Mouse (Mus musculus): Measurements from ENCODE around the gene E2f3.
A peak's percentile ranks its signal among the peaks of the same experiment; 100 is the strongest.

E2f3 gene

GRCm38 (mm10) chr13:29977358-29977757 lies 8.5 kb downstream of the E2f3 start:
- no peak for DNase-seq (ENCODE audit: low spot score)

- DNase-seq (ENCODE audit: low spot score) = no peak
Measured at GRCm38 (mm10) chr13:29974066-29974465, 11.8 kb downstream of the E2f3 start.

- DNase-seq (ENCODE audit: low spot score) = no peak
Measured at GRCm38 (mm10) chr13:29973610-29974009, 12.3 kb downstream of the E2f3 start.

- DNase-seq (ENCODE audit: low spot score) = no peak
Measured at GRCm38 (mm10) chr13:29970333-29970732, 15.5 kb downstream of the E2f3 start.

- DNase-seq (ENCODE audit: low spot score) = no peak
Measured at GRCm38 (mm10) chr13:29968636-29969035, 17.2 kb downstream of the E2f3 start.

GRCm38 (mm10) chr13:29967367-29967766 lies 18.5 kb downstream of the E2f3 start:
- DNase-seq (ENCODE audit: low spot score) = no peak

- DNase-seq (ENCODE audit: low spot score) = no peak
Measured at GRCm38 (mm10) chr13:29966966-29967365, 18.9 kb downstream of the E2f3 start.

GRCm38 (mm10) chr13:29964087-29964486 lies 21.8 kb downstream of the E2f3 start:
- DNase-seq (ENCODE audit: low spot score) = no peak

GRCm38 (mm10) chr13:29960416-29960815 lies 25.4 kb downstream of the E2f3 start:
- DNase-seq (ENCODE audit: low spot score) = no peak

- DNase-seq (ENCODE audit: low spot score) = no peak
Measured at GRCm38 (mm10) chr13:29957731-29958254, 28.1 kb downstream of the E2f3 start.

GRCm38 (mm10) chr13:29956821-29957421 lies 28.9 kb downstream of the E2f3 start:
- DNase-seq (ENCODE audit: low spot score) = no peak

- DNase-seq (ENCODE audit: low spot score) = no peak
Measured at GRCm38 (mm10) chr13:29955296-29955695, 30.6 kb downstream of the E2f3 start.

- DNase-seq (ENCODE audit: low spot score) = no peak
Measured at GRCm38 (mm10) chr13:29954741-29955140, 31.1 kb downstream of the E2f3 start.

GRCm38 (mm10) chr13:29953417-29954045 lies 32.3 kb downstream of the E2f3 start:
- no peak for DNase-seq (ENCODE audit: low spot score)

GRCm38 (mm10) chr13:29946045-29946444 lies 39.8 kb downstream of the E2f3 start:
- no peak for DNase-seq (ENCODE audit: low spot score)

GRCm38 (mm10) chr13:29944915-29945570 lies 40.8 kb downstream of the E2f3 start:
- peak; percentile 14 for DNase-seq (ENCODE audit: low spot score)

GRCm38 (mm10) chr13:29944493-29944892 lies 41.4 kb downstream of the E2f3 start:
- no peak for DNase-seq (ENCODE audit: low spot score)

GRCm38 (mm10) chr13:29943541-29944039 lies 42.3 kb downstream of the E2f3 start:
- no peak for DNase-seq (ENCODE audit: low spot score)

- no peak for DNase-seq (ENCODE audit: low spot score)
Measured at GRCm38 (mm10) chr13:29940071-29940470, 45.8 kb downstream of the E2f3 start.

- no peak for DNase-seq (ENCODE audit: low spot score)
Measured at GRCm38 (mm10) chr13:29939399-29939798, 46.5 kb downstream of the E2f3 start.

- DNase-seq (ENCODE audit: low spot score) = no peak
Measured at GRCm38 (mm10) chr13:29938776-29939175, 47.1 kb downstream of the E2f3 start.

- no peak for DNase-seq (ENCODE audit: low spot score)
Measured at GRCm38 (mm10) chr13:29926168-29926567, 59.7 kb downstream of the E2f3 start.

- no peak for DNase-seq (ENCODE audit: low spot score)
Measured at GRCm38 (mm10) chr13:29919841-29920240, 66.0 kb downstream of the E2f3 start.
